Mouse (Mus musculus): ENCODE measurements around the gene Chmp2b. TPM values are rescaled to one million over a fixed set of nuclear protein-coding genes. Genes with fewer than 3 reads are reported as not detected.

The Chmp2b gene
- polyA plus RNA-seq (2016; fragmentation: Nextera tagmentation; extraction: Ambion mirVana), result 48.8 and 58.7 TPM in 2 replicates

DNA sequence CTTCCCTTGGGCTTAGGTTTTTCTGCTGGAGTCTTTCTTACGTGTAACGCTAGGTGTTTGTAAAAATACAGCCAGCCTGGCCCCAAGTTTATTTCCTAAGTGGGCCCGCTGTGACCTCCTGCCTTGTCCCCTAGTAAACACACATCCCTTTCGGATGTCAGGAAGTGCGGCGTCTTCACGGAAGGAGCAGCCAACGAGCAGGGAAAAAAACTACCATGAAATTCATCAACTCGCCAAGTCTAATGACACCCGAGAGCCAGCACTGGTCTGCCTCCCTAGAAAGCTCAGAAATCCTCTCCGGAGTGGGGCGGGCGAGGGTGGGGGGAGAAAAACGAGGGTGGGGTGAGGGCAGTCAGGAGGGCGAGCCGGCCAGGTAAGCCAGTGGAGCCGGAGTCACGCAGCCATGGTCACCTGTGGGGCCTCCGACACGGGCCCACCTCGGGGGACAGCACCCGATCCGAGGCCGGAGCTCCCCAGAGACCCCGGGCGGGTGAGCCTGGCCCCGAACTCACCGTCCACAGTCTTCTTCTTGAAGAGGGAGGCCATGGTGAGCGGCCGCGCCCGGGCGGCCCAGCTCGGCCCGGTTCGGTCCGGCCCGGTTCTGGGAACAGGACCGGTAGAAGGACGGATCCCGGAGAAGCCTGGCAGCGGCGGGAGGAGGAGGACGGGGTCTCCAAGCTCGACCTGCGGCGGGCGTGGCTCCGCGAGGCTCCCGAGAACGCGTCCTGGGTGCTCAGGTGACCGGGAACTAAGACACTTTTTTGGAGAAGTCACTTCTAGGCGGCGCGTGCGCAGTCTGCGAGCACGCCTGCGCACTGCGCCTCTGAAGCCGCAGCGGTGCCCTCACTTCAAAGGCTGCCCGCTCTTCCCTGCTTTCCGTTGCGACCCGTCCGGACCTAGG lies at the start of gene Chmp2b:
Gene Chmp2b, minus strand, starts transcription at position 764 of the 901 bp plus-strand sequence.
- under 1% methylated on average over 69 of the region's 69 CpGs for WGBS
- H3K4me1 ChIP-seq, result peaks cover 16% of the 10 kb centered on the region
- H3K36me3 ChIP-seq, result peaks cover 3% of the 10 kb centered on the region; the same call in 1 of the 2 replicates
- H3K27ac ChIP-seq, result peak within 1 kb of the TSS; percentile 91
- peak within 1 kb of the TSS; percentile 96 for H3K4me3 ChIP-seq
- DNase-seq (ENCODE audit: low spot score), result peak; percentile 85
- no peaks in the 10 kb centered on the region for H3K27me3 ChIP-seq (ENCODE audit: low read depth, poor library complexity, severe bottlenecking)
- no peaks in the 10 kb centered on the region for H3K9me3 ChIP-seq (replicated peaks)

DNA sequence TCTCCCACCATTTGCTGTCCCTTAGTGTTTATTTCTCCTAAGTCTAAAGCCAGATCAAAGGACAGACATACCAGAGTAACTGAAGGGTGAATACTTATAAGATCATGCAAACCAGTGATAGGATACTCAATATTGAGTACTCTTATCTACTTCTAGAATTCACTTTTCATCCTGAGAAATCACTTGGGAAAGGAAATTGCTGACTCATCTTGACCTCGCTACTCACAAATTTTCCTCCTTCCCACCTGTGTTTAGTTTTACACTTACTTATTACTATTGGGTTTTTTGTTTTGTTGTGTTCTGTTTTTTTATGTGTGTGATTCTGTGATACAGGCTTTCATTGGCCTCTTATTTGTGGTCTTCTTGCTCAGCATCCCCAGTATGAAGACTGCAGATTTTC lies 49.2 kb upstream of the Chmp2b start:
- Histone ChIP-seq H3K27me3 (ENCODE audit: low read depth, poor library complexity, severe bottlenecking) (no peaks in the 10 kb centered on the region), H3K4me1 (no peaks in the 10 kb centered on the region), H3K27ac (no peak overlapping the region), H3K9me3 (replicated peaks) (no peaks in the 10 kb centered on the region), H3K36me3 (no peaks in the 10 kb centered on the region), H3K4me3 (no peak overlapping the region)
- WGBS, result 97% methylated on average over 1 of the region's 1 CpGs
- DNase-seq (ENCODE audit: low spot score), result no peak

DNA sequence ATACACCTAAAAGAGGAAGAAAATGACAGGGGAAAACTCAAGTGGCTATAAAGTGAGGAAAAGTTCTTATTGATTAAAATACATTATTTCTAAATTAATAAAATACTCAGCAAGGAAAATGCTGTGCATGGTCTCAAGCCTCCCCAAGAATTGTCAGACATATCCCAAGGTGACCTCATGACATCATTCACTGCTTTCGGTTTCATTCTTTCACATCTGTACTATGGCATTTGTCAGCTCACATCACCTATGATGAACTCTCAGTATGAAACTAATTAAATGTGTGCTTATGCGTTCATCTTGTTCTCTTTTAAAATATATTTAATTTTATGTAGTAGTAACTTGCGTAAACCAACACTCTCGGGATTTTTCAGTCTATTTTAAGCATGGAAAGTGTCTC lies 38.3 kb upstream of the Chmp2b start:
- 91% methylated on average over 4 of the region's 4 CpGs for WGBS
- DNase-seq (ENCODE audit: low spot score), result no peak
- H3K36me3 ChIP-seq, result no peaks in the 10 kb centered on the region
- H3K27ac ChIP-seq, result no peak overlapping the region
- H3K9me3 ChIP-seq (replicated peaks), result no peaks in the 10 kb centered on the region
- no peak overlapping the region for H3K4me3 ChIP-seq
- no peaks in the 10 kb centered on the region for H3K27me3 ChIP-seq (ENCODE audit: low read depth, poor library complexity, severe bottlenecking)
- no peaks in the 10 kb centered on the region for H3K4me1 ChIP-seq

DNA sequence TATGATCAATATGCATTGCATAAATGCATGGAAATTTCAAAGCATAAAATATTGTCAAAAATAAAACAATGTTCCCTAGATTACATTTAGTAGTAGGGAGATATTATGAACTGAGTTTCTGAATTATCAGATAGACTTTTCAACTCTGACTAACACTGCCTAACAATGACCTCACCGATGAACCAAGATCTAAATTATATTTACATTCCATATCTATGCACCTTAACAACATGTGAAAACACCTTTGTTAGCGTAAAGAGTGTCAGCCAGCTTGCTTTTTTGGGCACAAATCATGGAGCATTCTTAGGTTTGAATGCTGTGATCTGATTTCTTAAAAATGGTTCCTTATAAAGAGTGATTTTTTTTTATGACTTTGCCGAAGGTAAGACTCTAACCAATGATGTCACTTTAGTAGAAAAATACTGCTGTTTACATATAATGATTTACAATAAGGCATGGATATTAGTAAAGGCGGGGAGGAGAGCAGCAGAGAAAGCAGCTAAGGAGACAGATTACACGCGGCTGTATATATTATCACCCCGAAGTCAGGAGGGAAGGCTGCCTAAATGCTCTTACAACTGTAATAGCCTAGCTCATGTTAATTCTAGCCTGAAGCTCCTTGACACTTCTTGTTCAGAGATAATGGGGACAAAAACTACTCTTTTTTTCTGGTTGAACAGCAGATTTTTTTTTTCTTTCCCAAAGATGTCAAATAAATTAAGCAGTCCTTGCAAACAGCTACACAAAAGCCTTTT lies 23.8 kb upstream of the Chmp2b start:
- no peak overlapping the region for H3K27ac ChIP-seq
- H3K4me1 ChIP-seq, result no peaks in the 10 kb centered on the region
- WGBS, result 76% methylated on average over 7 of the region's 7 CpGs
- no peaks in the 10 kb centered on the region for H3K27me3 ChIP-seq (ENCODE audit: low read depth, poor library complexity, severe bottlenecking)
- no peaks in the 10 kb centered on the region for H3K36me3 ChIP-seq
- H3K9me3 ChIP-seq (replicated peaks), result no peaks in the 10 kb centered on the region
- H3K4me3 ChIP-seq, result no peak overlapping the region
- no peak for DNase-seq (ENCODE audit: low spot score)

DNA sequence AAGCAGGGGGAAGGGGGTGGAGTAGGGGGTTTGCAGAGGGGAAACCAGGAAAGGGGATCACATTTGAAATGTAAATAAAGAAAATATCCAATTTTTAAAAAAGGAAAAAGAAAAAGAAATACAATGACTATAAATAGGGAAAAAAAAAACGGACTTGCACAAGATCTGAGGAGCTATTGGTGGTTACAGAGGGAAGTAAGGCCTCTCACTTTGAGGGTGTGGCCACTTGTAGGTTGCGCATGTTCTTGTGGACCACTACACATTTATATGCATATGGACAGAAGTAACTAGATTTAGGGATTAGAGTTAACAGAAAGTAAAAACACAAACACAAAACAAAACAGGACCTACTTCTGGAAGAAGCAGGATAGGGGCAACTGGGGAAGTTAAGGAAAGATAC lies 23.2 kb upstream of the Chmp2b start:
- H3K36me3 ChIP-seq, result no peaks in the 10 kb centered on the region
- H3K9me3 ChIP-seq (replicated peaks), result no peaks in the 10 kb centered on the region
- DNase-seq (ENCODE audit: low spot score), result no peak
- H3K4me1 ChIP-seq, result no peaks in the 10 kb centered on the region
- H3K27ac ChIP-seq, result no peak overlapping the region
- no peak overlapping the region for H3K4me3 ChIP-seq
- H3K27me3 ChIP-seq (ENCODE audit: low read depth, poor library complexity, severe bottlenecking), result no peaks in the 10 kb centered on the region
- WGBS, result 89% methylated on average over 2 of the region's 2 CpGs

DNA sequence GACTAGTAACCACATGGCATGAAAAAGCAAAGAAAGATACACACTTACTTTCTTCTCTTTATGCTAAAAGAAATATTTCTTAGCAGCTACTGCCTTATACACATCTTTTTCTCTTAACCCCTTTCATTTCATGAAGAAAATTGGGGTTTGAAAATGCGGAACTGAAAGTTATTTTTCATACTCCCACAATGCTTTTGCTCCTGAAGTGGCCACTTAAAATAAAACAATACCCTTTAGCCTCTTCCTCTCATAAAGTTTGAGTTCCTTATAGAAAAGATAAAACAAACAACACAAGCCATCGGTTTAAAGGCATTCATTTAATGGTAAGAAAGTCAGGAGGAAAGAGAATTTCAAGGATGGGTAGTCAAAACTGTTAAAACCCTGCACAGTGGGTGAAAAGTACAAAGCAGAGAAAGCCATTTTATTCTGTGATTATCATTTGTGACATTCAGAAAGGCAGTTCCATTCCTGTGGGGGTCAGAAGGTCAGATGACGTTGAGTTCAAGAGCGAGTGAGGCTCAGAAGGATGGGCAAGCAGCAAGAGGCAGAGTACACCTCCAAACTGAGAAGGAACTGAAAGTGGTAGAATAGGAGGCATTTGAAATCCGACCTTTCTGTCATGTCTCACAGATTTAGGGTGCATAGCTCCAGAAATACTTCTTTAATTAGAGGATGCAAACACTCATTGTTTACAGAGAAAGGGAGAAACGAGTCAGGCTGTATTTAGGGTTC lies 14.9 kb upstream of the Chmp2b start:
- no peak for DNase-seq (ENCODE audit: low spot score)
- Histone ChIP-seq H3K9me3 (replicated peaks) (no peaks in the 10 kb centered on the region), H3K27ac (no peak overlapping the region), H3K4me3 (no peak overlapping the region), H3K4me1 (no peaks in the 10 kb centered on the region), H3K36me3 (no peaks in the 10 kb centered on the region), H3K27me3 (ENCODE audit: low read depth, poor library complexity, severe bottlenecking) (no peaks in the 10 kb centered on the region)
- 70% methylated on average over 6 of the region's 6 CpGs for WGBS

DNA sequence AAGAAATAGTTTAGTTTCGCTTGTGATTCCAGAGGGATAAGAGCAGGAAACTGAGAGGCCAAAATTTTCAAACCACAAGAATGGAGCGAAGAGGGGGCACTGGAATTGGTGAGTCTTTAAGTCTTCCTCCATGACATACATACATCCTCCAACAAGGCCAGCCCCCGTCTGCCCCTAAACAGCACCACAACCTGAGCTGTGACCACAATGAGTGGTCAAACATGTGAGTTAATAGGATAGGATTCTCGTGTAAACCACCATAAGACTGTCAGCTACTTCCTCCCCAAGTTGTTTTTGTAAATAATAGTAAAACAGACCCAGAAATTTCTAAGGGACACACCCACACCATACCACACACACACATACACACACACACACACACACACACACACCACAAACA lies 6.3 kb upstream of the Chmp2b start:
- Histone ChIP-seq H3K36me3 (no peaks in the 10 kb centered on the region), H3K4me1 (0 out of 2 replicates have a peak, but pooled peaks cover 3% of the 10 kb centered on the region), H3K27ac (no peak overlapping the region), H3K27me3 (ENCODE audit: low read depth, poor library complexity, severe bottlenecking) (no peaks in the 10 kb centered on the region), H3K4me3 (no peak overlapping the region), H3K9me3 (replicated peaks) (no peaks in the 10 kb centered on the region)
- 85% methylated on average over 4 of the region's 4 CpGs for WGBS
- no peak for DNase-seq (ENCODE audit: low spot score)

DNA sequence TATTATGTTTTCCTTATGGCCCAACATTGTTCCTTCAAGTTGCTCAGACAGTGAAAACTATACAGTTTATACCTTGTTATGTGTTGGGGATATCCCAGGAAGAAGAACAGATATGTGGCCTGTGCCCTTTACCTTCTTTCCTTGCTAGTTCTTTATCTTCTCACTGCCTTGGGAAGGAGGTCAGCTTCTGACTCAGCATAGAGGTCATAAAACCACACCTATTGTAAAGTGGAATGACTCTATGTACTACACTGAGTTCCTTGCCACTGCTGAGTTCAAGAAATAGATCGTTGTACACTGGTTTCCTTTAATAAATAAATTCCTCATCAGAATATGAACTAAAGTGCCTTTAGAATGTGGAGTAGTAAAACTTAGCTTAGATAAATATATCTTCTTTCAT lies 2.4 kb upstream of the Chmp2b start:
- H3K36me3 ChIP-seq, result no peaks in the 10 kb centered on the region
- no peak for DNase-seq (ENCODE audit: low spot score)
- 86% methylated on average over 1 of the region's 1 CpGs for WGBS
- H3K27me3 ChIP-seq (ENCODE audit: low read depth, poor library complexity, severe bottlenecking), result no peaks in the 10 kb centered on the region
- H3K27ac ChIP-seq, result no peak overlapping the region
- no peaks in the 10 kb centered on the region for H3K9me3 ChIP-seq (replicated peaks)
- peaks cover 16% of the 10 kb centered on the region for H3K4me1 ChIP-seq
- H3K4me3 ChIP-seq, result no peak overlapping the region

DNA sequence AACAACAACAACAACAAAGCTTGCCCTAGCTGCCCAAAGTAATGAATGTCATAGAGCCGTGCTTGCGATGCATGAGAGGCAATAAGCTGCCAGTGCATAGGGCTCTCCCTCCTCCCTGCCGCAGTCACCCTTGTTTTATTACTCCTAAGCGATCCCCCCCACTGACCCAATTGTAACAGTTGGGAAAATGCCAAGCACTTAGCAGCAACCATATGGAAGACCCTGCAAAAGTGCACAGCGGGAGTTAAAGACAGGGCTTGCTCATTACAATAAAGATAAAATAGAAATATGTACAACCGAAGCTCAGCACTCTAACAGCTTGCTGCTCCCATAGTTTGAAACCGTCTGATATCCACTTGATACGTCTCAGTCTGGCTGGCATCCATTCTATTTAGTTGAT lies 1.8 kb upstream of the Chmp2b start:
- 73% methylated on average over 8 of the region's 8 CpGs for WGBS
- no peaks in the 10 kb centered on the region for H3K27me3 ChIP-seq (ENCODE audit: low read depth, poor library complexity, severe bottlenecking)
- no peaks in the 10 kb centered on the region for H3K36me3 ChIP-seq
- no peaks in the 10 kb centered on the region for H3K9me3 ChIP-seq (replicated peaks)
- H3K4me3 ChIP-seq, result no peak overlapping the region
- no peak overlapping the region for H3K27ac ChIP-seq
- DNase-seq (ENCODE audit: low spot score), result no peak
- H3K4me1 ChIP-seq, result peaks cover 16% of the 10 kb centered on the region

DNA sequence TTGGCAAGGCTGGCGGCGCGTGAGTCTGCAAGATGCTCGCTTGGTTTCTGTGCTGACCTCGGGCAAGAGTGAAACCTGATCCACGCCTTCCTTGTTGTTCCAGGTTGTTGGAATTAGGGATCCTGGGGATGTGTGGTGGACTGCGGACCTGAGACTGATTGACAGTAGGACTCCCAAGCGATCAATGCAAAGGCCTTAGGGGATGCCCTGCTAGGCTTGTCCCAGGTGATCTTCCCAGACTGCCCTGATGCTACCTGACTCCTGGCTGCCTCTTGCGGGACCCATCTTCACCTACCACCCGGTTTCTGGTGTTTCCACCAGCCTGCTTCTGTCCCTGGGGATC lies 309 bp upstream of the Chmp2b start:
- Histone ChIP-seq H3K36me3 (peaks cover 3% of the 10 kb centered on the region; the same call in 1 of the 2 replicates), H3K27me3 (ENCODE audit: low read depth, poor library complexity, severe bottlenecking) (no peaks in the 10 kb centered on the region), H3K27ac (peak overlapping the region; percentile 91), H3K9me3 (replicated peaks) (no peaks in the 10 kb centered on the region), H3K4me1 (peaks cover 16% of the 10 kb centered on the region), H3K4me3 (peak overlapping the region; percentile 96)
- DNase-seq (ENCODE audit: low spot score), result no peak
- 2% methylated on average over 10 of the region's 10 CpGs for WGBS

DNA sequence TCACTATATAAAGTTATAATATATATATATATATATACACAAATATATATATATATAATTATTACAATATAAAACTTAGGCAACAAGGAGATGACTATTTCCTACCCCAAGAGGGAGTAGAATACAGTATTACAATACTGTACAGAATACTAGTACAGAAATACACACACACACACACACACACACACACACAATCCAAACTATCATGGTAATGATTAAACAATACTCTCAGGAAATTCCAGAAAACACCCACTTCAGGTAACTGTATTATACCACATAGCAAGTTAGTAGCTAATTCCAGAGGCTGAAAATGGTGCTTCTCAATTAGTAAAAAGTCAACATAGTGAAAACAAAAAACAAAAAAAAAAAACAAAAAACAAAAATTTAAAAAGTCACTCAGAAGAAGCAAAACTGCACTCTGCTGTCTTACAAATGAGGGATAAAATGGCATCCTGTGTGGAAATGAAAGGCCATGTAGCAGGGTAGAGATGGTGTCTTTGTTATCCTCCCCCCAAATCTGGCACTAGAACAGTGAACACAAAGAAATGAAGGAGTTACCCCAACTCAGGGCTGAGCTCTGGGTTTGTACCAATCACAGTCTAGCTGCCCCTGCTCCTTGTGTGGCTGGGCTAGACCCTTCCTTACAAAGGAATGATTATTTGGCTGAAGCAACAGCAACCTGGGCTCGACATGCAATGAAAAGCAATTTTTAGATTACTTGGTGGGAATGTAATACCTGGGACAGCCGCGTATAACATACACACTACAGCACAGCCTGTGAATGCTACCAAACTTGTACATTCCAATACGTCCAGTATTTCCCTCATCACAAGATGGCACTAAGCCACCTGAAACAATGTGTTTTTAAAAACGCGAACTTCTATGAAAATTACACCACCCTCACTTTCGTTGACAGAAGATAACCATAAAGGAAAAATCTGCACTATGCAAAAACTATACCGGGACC lies 1.2 kb downstream of the Chmp2b start:
- H3K4me3 ChIP-seq, result peak overlapping the region; percentile 96
- DNase-seq (ENCODE audit: low spot score), result no peak
- no peaks in the 10 kb centered on the region for H3K9me3 ChIP-seq (replicated peaks)
- WGBS, result 21% methylated on average over 8 of the region's 8 CpGs
- peak overlapping the region; percentile 91; the same call in 1 of the 2 replicates for H3K27ac ChIP-seq
- H3K27me3 ChIP-seq (ENCODE audit: low read depth, poor library complexity, severe bottlenecking), result no peaks in the 10 kb centered on the region
- peaks cover 3% of the 10 kb centered on the region; the same call in 1 of the 2 replicates for H3K36me3 ChIP-seq
- H3K4me1 ChIP-seq, result peaks cover 16% of the 10 kb centered on the region

DNA sequence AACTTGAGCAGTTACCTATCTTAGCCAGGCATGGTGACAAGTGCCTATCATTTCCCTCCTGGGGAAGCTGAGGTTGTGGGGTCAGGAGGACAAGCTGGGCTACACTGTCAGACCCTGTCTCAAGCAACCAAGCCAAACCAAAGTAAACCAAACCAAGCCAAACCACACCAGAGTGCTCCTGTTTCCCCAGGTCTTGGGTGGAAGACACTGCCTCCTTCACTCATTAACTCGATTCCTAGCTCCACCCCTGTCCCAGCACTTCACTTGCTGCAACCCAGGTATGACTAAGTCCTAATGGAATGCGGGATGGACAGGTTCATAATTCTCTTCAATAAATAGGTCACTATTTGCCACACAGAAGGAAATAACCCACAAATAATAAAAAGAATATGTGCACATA lies 2.9 kb downstream of the Chmp2b start:
- Histone ChIP-seq H3K27me3 (ENCODE audit: low read depth, poor library complexity, severe bottlenecking) (no peaks in the 10 kb centered on the region), H3K4me1 (peaks cover 16% of the 10 kb centered on the region), H3K9me3 (replicated peaks) (no peaks in the 10 kb centered on the region), H3K27ac (no peak overlapping the region), H3K36me3 (peaks cover 3% of the 10 kb centered on the region; the same call in 1 of the 2 replicates), H3K4me3 (no peak overlapping the region)
- no peak for DNase-seq (ENCODE audit: low spot score)
- WGBS, result 91% methylated on average over 2 of the region's 2 CpGs
